Comparison of ENCODE assay signal across 11 mouse cellular contexts in the genomic region with DNA sequence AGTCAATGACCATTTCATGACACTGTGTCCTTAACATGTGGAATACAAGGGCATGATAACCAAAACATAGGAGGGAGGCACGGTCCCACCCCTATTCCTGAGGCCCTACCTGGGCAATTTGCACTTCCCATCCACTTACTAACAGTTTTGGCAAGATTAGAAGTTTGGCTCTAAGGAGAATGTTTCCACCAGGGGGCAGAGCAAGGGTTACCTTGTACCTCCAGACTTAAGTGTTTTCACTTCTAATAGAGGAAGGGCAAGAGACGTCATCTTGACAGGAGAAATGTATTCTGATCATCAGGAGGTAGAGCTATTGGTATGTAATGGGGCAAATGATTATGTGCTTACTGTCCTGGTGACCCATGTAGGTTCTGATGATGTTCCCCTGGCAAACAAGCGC. TPM values are rescaled to one million over a fixed set of nuclear protein-coding genes. Genes with fewer than 3 reads are reported as not detected.
DNase-seq lines count a peak whose midpoint lies in the region; ATAC-seq lines count a peak whose summit lies in the region.
"Had no signal": no experiment of that assay in that cellular context is flagged by ENCODE, and none has a peak within 500 bp of the region (broad histone marks: within the 10 kb centered on the region; RNA-seq: fewer than 3 reads in every experiment).

No protein-coding gene starts in this region.

- 80% methylated on average over 3 of the region's 3 CpGs for WGBS in hindbrain, embryonic 14.5 days

- H3K36me3 ChIP-seq in hindbrain, embryonic 14.5 days (replicated peaks; ENCODE audit: control insufficient read depth, insufficient read depth) = no peaks in the 10 kb centered on the region
- H3K36me3 ChIP-seq: G1E; heart, embryonic 15.5 days; neural tube, embryonic 13.5 days had no signal

- peaks cover 20% of the 10 kb centered on the region for H3K4me1 ChIP-seq in hindbrain, embryonic 14.5 days (replicated peaks; ENCODE audit: control insufficient read depth, insufficient read depth, low read length)
- H3K4me1 ChIP-seq: heart, embryonic 15.5 days had no signal

- no peak overlapping the region for H3K27ac ChIP-seq in hindbrain, embryonic 14.5 days
- H3K27ac ChIP-seq: heart, embryonic 15.5 days; neural tube, embryonic 13.5 days had no signal

- H3K4me3 ChIP-seq in hindbrain, embryonic 14.5 days (replicated peaks; ENCODE audit: low read length) = no peak overlapping the region
- H3K4me3 ChIP-seq: heart, embryonic 15.5 days; neural tube, embryonic 13.5 days had no signal

- H3K4me2 ChIP-seq in hindbrain, embryonic 14.5 days (replicated peaks) = no peak overlapping the region
- H3K4me2 ChIP-seq: heart, embryonic 15.5 days; neural tube, embryonic 13.5 days had no signal

- no peaks in the 10 kb centered on the region for H3K27me3 ChIP-seq in hindbrain, embryonic 14.5 days (ENCODE audit: control insufficient read depth, insufficient read depth, low read length)
- H3K27me3 ChIP-seq: heart, embryonic 15.5 days; neural tube, embryonic 13.5 days had no signal

- DNase-seq in cerebellum, adult 11-12 months = peak; percentile 11
- DNase-seq in cerebellum, postnatal 4 days (ENCODE audit: low spot score in 2 of 2) = no peak
- DNase-seq in ovary, postnatal 14 days (ENCODE audit: low spot score) = peak; percentile 9
- no peak for DNase-seq in ovary, postnatal 10 days (ENCODE audit: low spot score)
- DNase-seq in heart, postnatal 4 days = peak; percentile 45
- no peak for DNase-seq in frontal cortex, postnatal 10 days (ENCODE audit: low spot score in 2 of 2)
- no peak for DNase-seq in hindbrain, embryonic 14.5 days (ENCODE audit: low spot score)

- no peaks in the 10 kb centered on the region for H3K9me3 ChIP-seq in hindbrain, embryonic 14.5 days (ENCODE audit: control insufficient read depth, low read length)
- H3K9me3 ChIP-seq: G1E; heart, embryonic 15.5 days; neural tube, embryonic 13.5 days had no signal

- peak; percentile 59 for ATAC-seq in monocyte, adult 5-6 weeks (replicated peaks; ENCODE audit: insufficient number of reproducible peaks, low FRiP score, low TSS enrichment, poor library complexity, severe bottlenecking)
- ATAC-seq in hindbrain, embryonic 14.5 days (ENCODE audit: low FRiP score) = no peak

- no peak overlapping the region for H3K9ac ChIP-seq in hindbrain, embryonic 14.5 days
- H3K9ac ChIP-seq: heart, embryonic 15.5 days; neural tube, embryonic 13.5 days had no signal

RNA-seq across cellular contexts. Expression of a gene that starts 33.5 kb away (rescaled TPM):
- total RNA-seq in heart, postnatal 4 days (2021) = 10 to 100 TPM; 44.2 to 49.7 TPM
- total RNA-seq in monocyte, adult 5-6 weeks (2017) = 21.8 to 50.1 TPM (median 31.3 TPM) in 3 replicates
- polyA plus RNA-seq in hindbrain, embryonic 14.5 days (2014; fragmentation: Nextera tagmentation; extraction: Ambion mirVana) = 8.2 and 9.0 TPM in 2 replicates

Comparison
In these comparisons a context has a peak if more than half of its experiments do, and no peak if none do; other contexts are left out.
1. DNase-seq: peak in cerebellum, adult 11-12 months (single experiment), ovary, postnatal 14 days (single experiment) and heart, postnatal 4 days (single experiment); none in cerebellum, postnatal 4 days (0 of 2), ovary, postnatal 10 days (single experiment), frontal cortex, postnatal 10 days (0 of 2) and hindbrain, embryonic 14.5 days (single experiment).